ENCODE assay signal across 8 mouse cellular contexts in the genomic region with DNA sequence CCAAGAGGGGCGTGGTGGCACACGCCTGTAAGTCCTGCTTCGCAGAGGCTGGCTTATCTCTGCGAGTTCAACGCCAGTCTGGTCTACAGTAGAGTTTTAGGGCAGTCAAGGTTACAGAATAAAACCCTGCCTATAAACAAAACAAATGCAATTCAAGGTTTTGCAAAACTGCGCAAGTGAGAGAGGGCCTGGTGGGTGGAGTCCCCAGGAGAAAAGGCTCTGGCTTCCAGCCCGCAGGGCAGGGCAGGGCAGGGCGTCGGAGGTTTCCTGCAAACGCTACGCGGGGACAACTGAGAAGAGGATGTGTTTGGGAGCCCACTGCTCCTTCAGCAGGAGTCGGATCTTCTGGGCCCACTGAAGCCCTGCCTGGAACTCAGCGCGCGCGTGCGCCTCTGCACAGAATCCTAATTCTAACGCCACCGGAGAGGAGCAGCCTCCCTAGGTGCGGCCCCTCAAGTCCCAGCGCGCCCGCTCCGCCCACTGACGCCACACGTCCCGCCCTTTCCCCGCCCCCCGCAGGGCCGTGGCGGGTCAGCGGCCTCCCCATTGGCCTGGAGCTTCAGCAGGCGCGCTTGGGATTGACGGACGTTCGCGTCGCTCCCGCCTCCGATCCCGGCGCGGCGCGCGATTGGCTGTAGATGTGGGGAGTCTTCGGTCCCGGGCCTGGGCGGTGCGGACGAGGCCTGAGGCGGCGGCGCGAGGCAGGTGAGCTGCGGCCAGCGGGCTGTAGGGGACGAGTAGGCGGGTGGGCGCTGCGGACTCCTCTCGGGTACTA. TPM values are rescaled to one million over a fixed set of nuclear protein-coding genes. Genes with fewer than 3 reads are reported as not detected.
DNase-seq lines count a peak whose midpoint lies in the region; ATAC-seq and TF ChIP-seq lines count a peak whose summit lies in the region.

Sun1 (plus strand) TSS at position 643 of the 775 bp plus-strand sequence.

- peak; percentile 81 for TF ChIP-seq POLR2A in cortical plate, adult 2 months (IDR thresholded peaks at IDR 0.05; ENCODE audit: extremely low read depth, insufficient read depth, low read length)

- peaks cover 9% of the 10 kb centered on the region for H3K36me3 ChIP-seq in megakaryocyte, embryonic 14.5 days (replicated peaks; ENCODE audit: low read length)

- peak; percentile 88 for ATAC-seq in activated CD4-positive, CD25-positive, alpha-beta regulatory T cell, adult 4 months

- peaks cover 14% of the 10 kb centered on the region for H3K4me1 ChIP-seq in cortical plate, adult 2 months (ENCODE audit: control insufficient read depth, insufficient read depth, low read length)
- peaks cover 81% of the 10 kb centered on the region for H3K4me1 ChIP-seq in megakaryocyte, embryonic 14.5 days

- no peaks in the 10 kb centered on the region for H3K27me3 ChIP-seq in megakaryocyte, embryonic 14.5 days (replicated peaks)

- H3K27ac ChIP-seq in cortical plate, adult 2 months (ENCODE audit: insufficient read depth, low read length) = peak within 1 kb of the TSS; percentile 91

- H3K9me3 ChIP-seq in megakaryocyte, embryonic 14.5 days = no peaks in the 10 kb centered on the region

- no peak for TF ChIP-seq CTCF in cortical plate, adult 2 months (IDR thresholded peaks at IDR 0.05; ENCODE audit: extremely low read depth, insufficient read depth, low read length)

- peak within 1 kb of the TSS; percentile 63 for H3K4me3 ChIP-seq in cortical plate, adult 2 months (ENCODE audit: insufficient read depth, low read length)
- H3K4me3 ChIP-seq in megakaryocyte, embryonic 14.5 days (replicated peaks) = peak within 1 kb of the TSS; percentile 99

- DNase-seq in gastrocnemius, adult 8-10 months (ENCODE audit: low spot score in 2 of 2) = peak; percentile 97
- DNase-seq in hindlimb bud, embryonic 11.5 days (ENCODE audit: extremely low spot score, low read depth, low spot score) = peak; percentile 62
- DNase-seq in left cerebral cortex, adult 8-10 months (ENCODE audit: low spot score in 2 of 2) = peak; percentile 91 to 98
- peak; percentile 99 for DNase-seq in right cerebral cortex, postnatal 10 days (ENCODE audit: low spot score in 2 of 2)
- DNase-seq in urinary bladder, postnatal 25 days (ENCODE audit: low spot score) = peak; percentile 98

RNA-seq across cellular contexts. Expression of gene Sun1, which starts in this region (rescaled TPM):
- 10 to 100 TPM; 29.3 to 33.5 TPM for polyA plus RNA-seq in activated CD4-positive, CD25-positive, alpha-beta regulatory T cell, adult 4 months (2017; shearing (Covaris generic))
- polyA plus RNA-seq in cortical plate, adult 2 months (2012; rRNA removed) = 115 and 128 TPM in 2 replicates
- total RNA-seq in gastrocnemius, adult 8-10 months (2022) = 10 to 100 TPM; 33.7 to 44.4 (median 41.2) TPM
- total RNA-seq in left cerebral cortex, adult 8-10 months (2022) = 100 to 1,000 TPM; 127 to 146 (median 132) TPM
- polyA plus RNA-seq in megakaryocyte, embryonic 14.5 days (2012; ENCODE audit: insufficient read depth, low replicate concordance) = 1.5 and 3.4 TPM in 2 replicates

Comparison
In these comparisons a context has a peak if more than half of its experiments do, and no peak if none do; other contexts are left out.
1. Peak in every context shown above with its lines: DNase-seq, ATAC-seq, H3K4me3 ChIP-seq and H3K27ac ChIP-seq.